Mouse (Mus musculus) brain, embryonic 14.5 days (tissue): ENCODE results near the gene Jag1.

Experiments used
- CTCF ChIP-seq: fragments of 200-500 bp; IDR thresholded peaks from 2 replicates; pipeline ENCODE4 v1.5.1; 2012; ENCODE audit warnings: inconsistent platforms, mild to moderate bottlenecking, moderate library complexity, borderline replicate concordance; ENCODE audit not compliant: insufficient read depth, insufficient read length; ENCODE audit errors: extremely low read depth
- POLR2A ChIP-seq: fragments of 200-500 bp; IDR thresholded peaks from 2 replicates; pipeline ENCODE4 v1.6.1; 2012; ENCODE audit warnings: mild to moderate bottlenecking, inconsistent platforms, borderline replicate concordance; ENCODE audit not compliant: poor library complexity, insufficient read depth, insufficient read length, severe bottlenecking; ENCODE audit errors: extremely low read depth

GRCm38 (mm10) chr2:137091766-137092522, 24.5 kb downstream of the Jag1 start:
- no peak for TF ChIP-seq POLR2A
- no peak for TF ChIP-seq CTCF
